Mouse (Mus musculus) lung, postnatal 0 days (tissue): Measurements from ENCODE around the gene Itln1.

ENCODE experiments used
- CTCF ChIP-seq: IDR thresholded peaks from 2 replicates; pipeline ENCODE4 v1.5.1; 2016; ENCODE audit warnings: antibody characterized with exemption, mild to moderate bottlenecking
- EP300 ChIP-seq: IDR thresholded peaks from 2 replicates; pipeline ENCODE4 v1.6.1; 2016; ENCODE audit warnings: antibody characterized with exemption, mild to moderate bottlenecking, control low read depth

DNA sequence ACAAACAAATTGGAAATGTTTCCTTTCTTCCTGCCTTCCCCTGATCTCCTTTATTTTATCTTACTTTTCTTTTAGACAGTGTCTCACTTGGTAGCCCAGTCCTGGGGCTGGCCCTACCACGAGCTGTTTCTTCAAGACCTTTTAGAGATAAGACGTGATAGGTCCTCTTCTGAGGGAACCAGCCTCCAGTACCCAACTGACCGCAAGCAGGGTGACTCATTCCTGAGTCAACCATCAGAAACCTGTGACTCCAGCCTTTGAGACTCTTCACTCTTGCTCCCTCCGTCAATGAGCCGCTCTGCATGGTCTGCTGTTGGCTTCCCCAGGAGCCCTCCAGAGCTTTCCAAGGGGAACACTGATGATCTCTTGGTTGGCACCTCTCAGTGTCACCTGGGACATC, 64.2 kb downstream of the Itln1 start:
- no peak for TF ChIP-seq CTCF
- TF ChIP-seq EP300: peak; percentile 39; the same call in 1 of the 2 replicates
